Mouse (Mus musculus) kidney, adult 11 months (tissue): Measurements from ENCODE around the gene Mfsd4b1.

Experiments used
- DNase-seq: peaks from one replicate; pipeline ENCODE4 v3.0.0; 2022

The Mfsd4b1 gene

DNA sequence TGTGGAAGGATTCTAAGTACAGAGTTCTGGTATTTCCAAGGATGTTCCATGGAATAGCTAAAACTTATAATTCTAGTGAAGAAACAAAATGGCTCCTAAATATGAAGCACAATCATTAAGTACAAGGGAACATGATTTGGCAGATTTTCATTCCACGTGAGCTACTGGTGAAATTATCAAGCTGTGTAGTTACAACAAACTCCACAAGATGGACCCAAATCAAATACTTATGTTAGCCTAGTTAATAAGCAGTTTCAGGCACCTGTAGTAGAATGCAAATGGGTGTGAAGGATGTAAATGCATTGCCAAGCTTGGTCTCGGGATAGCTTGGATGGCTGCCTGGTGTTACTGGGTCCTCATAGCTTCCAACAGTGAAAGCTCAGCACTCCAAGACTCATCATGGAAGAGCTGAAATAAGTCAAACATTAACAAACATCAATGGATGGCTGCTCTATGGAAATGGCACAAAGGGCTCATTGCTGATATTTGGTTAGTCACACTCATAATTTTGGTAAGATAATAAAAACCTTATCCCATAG, 68.7 kb downstream of the Mfsd4b1 start:
- DNase-seq, result peak; percentile 61

DNA sequence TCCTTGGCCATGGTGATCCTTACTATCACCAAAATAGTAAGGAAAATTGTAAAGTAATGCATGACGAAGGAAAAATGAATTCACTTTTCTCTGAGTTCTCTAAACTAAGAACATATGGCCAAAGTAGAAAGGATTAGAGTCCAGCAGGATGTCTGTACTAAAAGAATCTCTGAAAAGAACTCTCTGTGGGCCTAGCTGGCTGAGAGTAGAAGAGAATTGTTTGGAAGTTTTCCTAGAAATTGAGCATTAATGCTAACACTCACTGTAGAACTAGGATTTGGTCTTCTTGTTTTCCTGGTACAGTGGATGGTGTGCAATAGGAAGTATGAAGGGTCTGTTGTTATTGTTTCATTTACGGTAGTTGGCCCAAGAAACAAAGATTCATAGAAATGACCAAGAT, 69.9 kb downstream of the Mfsd4b1 start:
- DNase-seq, result no peak
